Comparison of ENCODE assay signal across 8 mouse cellular contexts in genomic region chr16:90187453-90187852, GRCm38 (mm10). TPM values are rescaled to one million over a fixed set of nuclear protein-coding genes. Genes with fewer than 3 reads are reported as not detected.
DNase-seq lines count a peak whose midpoint lies in the region; ATAC-seq and TF ChIP-seq lines count a peak whose summit lies in the region.

No protein-coding gene starts in this region.

- H3K27me3 ChIP-seq in thymus, adult 2 months (ENCODE audit: control insufficient read depth, insufficient read depth, low read length), result no peaks in the 10 kb centered on the region
- no peaks in the 10 kb centered on the region for H3K27me3 ChIP-seq in hindbrain, embryonic 16.5 days (replicated peaks; ENCODE audit: control insufficient read depth, insufficient read depth, low read length)
- H3K27me3 ChIP-seq in liver, embryonic 14.5 days (ENCODE audit: control insufficient read depth, insufficient read depth, low read length), result no peaks in the 10 kb centered on the region
- no peaks in the 10 kb centered on the region for H3K27me3 ChIP-seq in stomach, embryonic 15.5 days (replicated peaks)

- 18% methylated on average over 13 of the region's 13 CpGs for WGBS in thymus, adult 2 months
- WGBS in hindbrain, embryonic 16.5 days, result 40% methylated on average over 13 of the region's 13 CpGs
- 6% methylated on average over 13 of the region's 13 CpGs for WGBS in liver, embryonic 14.5 days (ENCODE audit: insufficient replicate concordance)
- 24% methylated on average over 13 of the region's 13 CpGs for WGBS in stomach, embryonic 15.5 days

- no peak for TF ChIP-seq POLR2A in thymus, adult 2 months (IDR thresholded peaks at IDR 0.05; ENCODE audit: control insufficient read depth, extremely low read depth, insufficient read depth, low read length, poor library complexity)

- H3K27ac ChIP-seq in thymus, adult 2 months (ENCODE audit: control insufficient read depth, insufficient read depth, low read length), result no peak overlapping the region
- H3K27ac ChIP-seq in hindbrain, embryonic 16.5 days (ENCODE audit: low read depth, low read length), result no peak overlapping the region
- no peak overlapping the region for H3K27ac ChIP-seq in liver, embryonic 14.5 days
- H3K27ac ChIP-seq in stomach, embryonic 15.5 days, result no peak overlapping the region

- TF ChIP-seq EP300 in liver, embryonic 14.5 days (IDR thresholded peaks at IDR 0.05; ENCODE audit: low read depth), result no peak

- no peaks in the 10 kb centered on the region for H3K9me3 ChIP-seq in hindbrain, embryonic 16.5 days (ENCODE audit: control insufficient read depth, low read length)
- no peaks in the 10 kb centered on the region for H3K9me3 ChIP-seq in liver, embryonic 14.5 days (ENCODE audit: control insufficient read depth, low read length)
- no peaks in the 10 kb centered on the region for H3K9me3 ChIP-seq in stomach, embryonic 15.5 days

- no peak for TF ChIP-seq CTCF in thymus, adult 2 months (IDR thresholded peaks at IDR 0.05; ENCODE audit: borderline replicate concordance, control insufficient read depth, extremely low read depth, insufficient read depth, low read length, poor library complexity)
- peak; percentile 78 for TF ChIP-seq CTCF in liver, embryonic 14.5 days (IDR thresholded peaks at IDR 0.05; ENCODE audit: low read depth)

- H3K36me3 ChIP-seq in thymus, adult 2 months (ENCODE audit: control insufficient read depth, insufficient read depth, low read length), result no peaks in the 10 kb centered on the region
- no peaks in the 10 kb centered on the region for H3K36me3 ChIP-seq in hindbrain, embryonic 16.5 days (ENCODE audit: control insufficient read depth, insufficient read depth, low read length)
- H3K36me3 ChIP-seq in liver, embryonic 14.5 days (replicated peaks; ENCODE audit: control insufficient read depth, insufficient read depth, low read depth), result no peaks in the 10 kb centered on the region
- H3K36me3 ChIP-seq in stomach, embryonic 15.5 days, result no peaks in the 10 kb centered on the region

- H3K9ac ChIP-seq in hindbrain, embryonic 16.5 days (ENCODE audit: low read depth, low read length), result no peak overlapping the region; the same call in 1 of the 2 replicates
- no peak overlapping the region for H3K9ac ChIP-seq in liver, embryonic 14.5 days (replicated peaks)
- no peak overlapping the region for H3K9ac ChIP-seq in stomach, embryonic 15.5 days

- peak; percentile 85 for ATAC-seq in common myeloid progenitor, adult 5-6 weeks (replicated peaks; ENCODE audit: low read depth, poor library complexity, severe bottlenecking)
- 0 out of 2 replicates have a peak, but pooled peaks have one; percentile 22 for ATAC-seq in hindbrain, embryonic 16.5 days
- peak; percentile 52 for ATAC-seq in liver, embryonic 14.5 days (ENCODE audit: insufficient read depth)
- peak; percentile 64; the same call in 1 of the 2 replicates for ATAC-seq in stomach, embryonic 15.5 days (ENCODE audit: insufficient read depth, low FRiP score, low read depth)

- no peak overlapping the region for H3K4me3 ChIP-seq in thymus, adult 2 months (ENCODE audit: control insufficient read depth, insufficient read depth, low read length)
- H3K4me3 ChIP-seq in hindbrain, embryonic 16.5 days (ENCODE audit: low read length), result no peak overlapping the region
- no peak overlapping the region for H3K4me3 ChIP-seq in liver, embryonic 14.5 days (ENCODE audit: insufficient read depth in 1 of 2, low read depth in 2 of 2, low read length in 2 of 2)
- no peak overlapping the region for H3K4me3 ChIP-seq in stomach, embryonic 15.5 days (replicated peaks)

- DNase-seq in thymus, postnatal 36 days, result peak; percentile 13 to 17
- no peak for DNase-seq in thymus, adult 2 months
- DNase-seq in liver, embryonic 14.5 days (ENCODE audit: low read depth in 3 of 3, low spot score in 3 of 3), result peak in 2 of 3 experiments; percentile 41 to 56
- DNase-seq in layer of hippocampus, postnatal 36 days, result no peak
- DNase-seq in cerebellum, postnatal 25 days, result no peak

- no peaks in the 10 kb centered on the region for H3K4me1 ChIP-seq in thymus, adult 2 months (replicated peaks; ENCODE audit: control insufficient read depth, insufficient read depth, low read length)
- H3K4me1 ChIP-seq in hindbrain, embryonic 16.5 days (ENCODE audit: control insufficient read depth, insufficient read depth, low read depth, low read length), result no peaks in the 10 kb centered on the region
- peaks cover 0 to 9% of the 10 kb centered on the region in 2 experiments; a peak in 2 of 4 replicates for H3K4me1 ChIP-seq in liver, embryonic 14.5 days (replicated peaks; ENCODE audit: control insufficient read depth in 2 of 2, insufficient read depth in 2 of 2, low read length in 1 of 2)
- no peaks in the 10 kb centered on the region for H3K4me1 ChIP-seq in stomach, embryonic 15.5 days

- no peak overlapping the region for H3K4me2 ChIP-seq in hindbrain, embryonic 16.5 days (ENCODE audit: low read length)
- H3K4me2 ChIP-seq in liver, embryonic 14.5 days (ENCODE audit: low read depth), result peak overlapping the region; percentile 41
- H3K4me2 ChIP-seq in stomach, embryonic 15.5 days, result no peak overlapping the region

RNA-seq across cellular contexts. Expression of gene Sod1, which starts 33.1 kb away (rescaled TPM):
- 277 and 305 TPM in 2 replicates for polyA plus RNA-seq in thymus, adult 2 months (2012; rRNA removed)
- 776 and 837 TPM in 2 replicates for total RNA-seq in common myeloid progenitor, adult 5-6 weeks (2017)
- polyA plus RNA-seq in hindbrain, embryonic 16.5 days (2015; fragmentation: Nextera tagmentation; extraction: Ambion mirVana), result 942 and 968 TPM in 2 replicates
- polyA plus RNA-seq in liver, embryonic 14.5 days (2012; rRNA removed), result 623 and 753 TPM in 2 replicates
- polyA plus RNA-seq in liver, embryonic 14.5 days (2014; fragmentation: Nextera tagmentation; extraction: Ambion mirVana), result 1,393 and 1,455 TPM in 2 replicates
- 1,122 and 1,160 TPM in 2 replicates for polyA plus RNA-seq in stomach, embryonic 15.5 days (2015; fragmentation: Nextera tagmentation; extraction: Ambion mirVana)
- total RNA-seq in layer of hippocampus, postnatal 36 days (2021), result 100 to 1,000 TPM; 373 to 389 TPM

RNA-seq across cellular contexts. Expression of gene Tiam1, which starts 43.9 kb away (rescaled TPM):
- 14.1 and 17.8 TPM in 2 replicates for polyA plus RNA-seq in thymus, adult 2 months (2012; rRNA removed)
- 29.2 and 34.5 TPM in 2 replicates for total RNA-seq in common myeloid progenitor, adult 5-6 weeks (2017)
- polyA plus RNA-seq in hindbrain, embryonic 16.5 days (2015; fragmentation: Nextera tagmentation; extraction: Ambion mirVana), result 16.6 and 21.1 TPM in 2 replicates
- 1.0 and 1.6 TPM in 2 replicates for polyA plus RNA-seq in liver, embryonic 14.5 days (2012; rRNA removed)
- polyA plus RNA-seq in liver, embryonic 14.5 days (2014; fragmentation: Nextera tagmentation; extraction: Ambion mirVana), result 4.2 and 6.0 TPM in 2 replicates
- polyA plus RNA-seq in stomach, embryonic 15.5 days (2015; fragmentation: Nextera tagmentation; extraction: Ambion mirVana), result 19.1 and 19.5 TPM in 2 replicates
- 100 to 1,000 TPM; 106 to 116 TPM for total RNA-seq in layer of hippocampus, postnatal 36 days (2021)

Comparison
In these comparisons a context has a peak if more than half of its experiments do, and no peak if none do; other contexts are left out.
1. DNase-seq: peak in thymus, postnatal 36 days (2 of 2) and liver, embryonic 14.5 days (2 of 3); none in thymus, adult 2 months (single experiment), layer of hippocampus, postnatal 36 days (0 of 2) and cerebellum, postnatal 25 days (0 of 2).
2. ATAC-seq: peak in every context shown above with its lines; median percentile 85 in common myeloid progenitor, adult 5-6 weeks; 64 in stomach, embryonic 15.5 days; 52 in liver, embryonic 14.5 days; 22 in hindbrain, embryonic 16.5 days.